In genomic region chr6:92269019-92269418, GRCm38 (mm10) we compare ENCODE assay signal across 9 mouse cellular contexts. TPM values are rescaled to one million over a fixed set of nuclear protein-coding genes. Genes with fewer than 3 reads are reported as not detected.
DNase-seq lines count a peak whose midpoint lies in the region; ATAC-seq and TF ChIP-seq lines count a peak whose summit lies in the region.
"Had no signal": no experiment of that assay in that cellular context is flagged by ENCODE, and none has a peak within 500 bp of the region (broad histone marks: within the 10 kb centered on the region; RNA-seq: fewer than 3 reads in every experiment).

No protein-coding gene starts in this region.

- H3K27me3 ChIP-seq in forebrain, embryonic 10.5 days (ENCODE audit: poor library complexity, severe bottlenecking) = no peaks in the 10 kb centered on the region
- 0 out of 2 replicates have a peak, but pooled peaks cover 9% of the 10 kb centered on the region for H3K27me3 ChIP-seq in forebrain, embryonic 12.5 days

- H3K9ac ChIP-seq in forebrain, embryonic 12.5 days = no peak overlapping the region

- H3K4me3 ChIP-seq in forebrain, embryonic 10.5 days = no peak overlapping the region
- H3K4me3 ChIP-seq in forebrain, embryonic 12.5 days (replicated peaks) = no peak overlapping the region
- H3K4me3 ChIP-seq in layer of hippocampus, adult 2 months = no peak overlapping the region
- H3K4me3 ChIP-seq: myocyte had no signal

- no peaks in the 10 kb centered on the region for H3K36me3 ChIP-seq in forebrain, embryonic 10.5 days (replicated peaks)
- no peaks in the 10 kb centered on the region for H3K36me3 ChIP-seq in forebrain, embryonic 12.5 days (replicated peaks)

- TF ChIP-seq CTCF in layer of hippocampus, adult 2 months (conservative IDR thresholded peaks at IDR 0.05) = peak; percentile 88

- H3K27ac ChIP-seq in forebrain, embryonic 10.5 days = no peak overlapping the region
- H3K27ac ChIP-seq in forebrain, embryonic 12.5 days = no peak overlapping the region
- H3K27ac ChIP-seq in layer of hippocampus, adult 2 months = no peak overlapping the region

- WGBS in forebrain, embryonic 10.5 days = 15% methylated on average over 4 of the region's 4 CpGs
- WGBS in forebrain, embryonic 12.5 days = 11% methylated on average over 4 of the region's 4 CpGs

- H3K4me2 ChIP-seq in forebrain, embryonic 12.5 days = no peak overlapping the region

- H3K4me1 ChIP-seq in forebrain, embryonic 10.5 days = peaks cover 13% of the 10 kb centered on the region
- H3K4me1 ChIP-seq in forebrain, embryonic 12.5 days = peaks cover 7% of the 10 kb centered on the region

- no peak for ATAC-seq in forebrain, embryonic 12.5 days (ENCODE audit: low FRiP score)
- peak; percentile 75 for ATAC-seq in erythroblast, adult 5-6 weeks (replicated peaks; ENCODE audit: low FRiP score, poor library complexity, severe bottlenecking)
- ATAC-seq in hematopoietic stem cell, adult 5-6 weeks (replicated peaks in 1 of 2; ENCODE audit: insufficient read depth in 1 of 2, low FRiP score in 2 of 2, low TSS enrichment in 1 of 2, low read depth in 1 of 2, poor library complexity in 2 of 2, severe bottlenecking in 2 of 2) = peak; percentile 62 to 73

- no peaks in the 10 kb centered on the region for H3K9me3 ChIP-seq in forebrain, embryonic 10.5 days
- no peaks in the 10 kb centered on the region for H3K9me3 ChIP-seq in forebrain, embryonic 12.5 days

- DNase-seq in forebrain, embryonic 10.5 days (ENCODE audit: extremely low spot score, low spot score) = peak; percentile 79
- DNase-seq in brain, adult 2 months (ENCODE audit: low read depth, low spot score) = peak; percentile 80
- DNase-seq in layer of hippocampus, adult 2 months (ENCODE audit: low spot score in 2 of 2) = peak; percentile 39 to 81
- DNase-seq in lung, postnatal 10 days = peak; percentile 73
- peak; percentile 74 for DNase-seq in right cerebral cortex, postnatal 4 days

RNA-seq across cellular contexts. Expression of gene Trh, which starts 24.6 kb away (rescaled TPM):
- polyA plus RNA-seq in forebrain, embryonic 10.5 days (2016; fragmentation: Nextera tagmentation; extraction: Ambion mirVana) = 0.80 and 1.2 TPM in 2 replicates
- 3.8 and 4.4 TPM in 2 replicates for polyA plus RNA-seq in forebrain, embryonic 12.5 days (2016; fragmentation: Nextera tagmentation; extraction: Ambion mirVana)
- total RNA-seq in erythroblast, adult 5-6 weeks (2015; ENCODE audit: low replicate concordance) = not detected in 2 replicates
- not detected in 2 replicates for total RNA-seq in erythroblast, adult 5-6 weeks (2017; ENCODE audit: low replicate concordance)
- not detected in 2 replicates for total RNA-seq in hematopoietic stem cell, adult 5-6 weeks (2017)
- total RNA-seq in layer of hippocampus, adult 2 months (2021) = 1 to 10 TPM; 1.3 to 2.2 TPM
- polyA plus RNA-seq: myocyte had no signal

RNA-seq across cellular contexts. Expression of gene Rbsn, which starts 54.3 kb away (rescaled TPM):
- 27.2 and 29.6 TPM in 2 replicates for polyA plus RNA-seq in forebrain, embryonic 10.5 days (2016; fragmentation: Nextera tagmentation; extraction: Ambion mirVana)
- 36.1 and 40.5 TPM in 2 replicates for polyA plus RNA-seq in forebrain, embryonic 12.5 days (2016; fragmentation: Nextera tagmentation; extraction: Ambion mirVana)
- total RNA-seq in erythroblast, adult 5-6 weeks (2015; ENCODE audit: low replicate concordance) = 4.6 and 8.1 TPM in 2 replicates
- 4.6 and 8.9 TPM in 2 replicates for total RNA-seq in erythroblast, adult 5-6 weeks (2017; ENCODE audit: low replicate concordance)
- total RNA-seq in hematopoietic stem cell, adult 5-6 weeks (2017) = 15.8 and 28.8 TPM in 2 replicates
- 10 to 100 TPM; 42.8 to 44.1 TPM for total RNA-seq in layer of hippocampus, adult 2 months (2021)
